Comparison of ENCODE assay signal across 16 mouse cellular contexts in the genomic region with DNA sequence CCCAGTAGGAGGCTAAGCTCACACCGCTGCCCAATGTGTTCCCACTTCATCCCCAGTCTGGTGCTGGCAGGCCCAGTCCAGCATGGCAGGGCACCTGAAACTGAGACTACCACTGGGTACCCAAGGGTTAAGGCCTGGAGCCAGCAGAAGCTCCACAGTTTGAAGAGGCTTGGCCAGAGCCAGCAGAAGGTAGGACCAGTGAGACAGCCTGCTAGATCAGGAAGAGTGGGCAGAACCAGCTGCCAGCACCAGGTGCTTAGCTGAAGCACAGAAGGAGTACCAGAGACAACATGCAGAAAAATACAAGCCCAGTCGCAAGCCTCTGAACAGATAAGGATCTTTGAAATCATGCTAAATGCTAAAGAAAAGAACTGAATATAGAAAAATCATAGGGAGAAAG.
A peak's percentile ranks its signal among the peaks of the same experiment; 100 is the strongest.
DNase-seq lines count a peak whose midpoint lies in the region; ATAC-seq and TF ChIP-seq lines count a peak whose summit lies in the region.
"Had no signal": no experiment of that assay in that cellular context is flagged by ENCODE, and none has a peak within 500 bp of the region (broad histone marks: within the 10 kb centered on the region; RNA-seq: fewer than 3 reads in every experiment).

No protein-coding gene starts in this region.

- H3K4me2 ChIP-seq in hindbrain, postnatal 0 days (ENCODE audit: low read depth, low read length): no peak overlapping the region
- H3K4me2 ChIP-seq in intestine, postnatal 0 days (replicated peaks; ENCODE audit: low read depth): no peak overlapping the region
- H3K4me2 ChIP-seq: limb, embryonic 12.5 days had no signal

- ATAC-seq in hindbrain, postnatal 0 days: peak; percentile 15; the same call in 1 of the 2 replicates
- ATAC-seq in intestine, postnatal 0 days: no peak
- ATAC-seq: intestine, embryonic 16.5 days; liver, postnatal 0 days had no signal

- H3K36me3 ChIP-seq in hindbrain, postnatal 0 days (ENCODE audit: insufficient read depth, low read length): no peaks in the 10 kb centered on the region
- H3K36me3 ChIP-seq in hindbrain, embryonic 10.5 days: no peaks in the 10 kb centered on the region
- H3K36me3 ChIP-seq in intestine, postnatal 0 days (ENCODE audit: control insufficient read depth, insufficient read depth): no peaks in the 10 kb centered on the region
- H3K36me3 ChIP-seq: embryonic facial prominence, embryonic 10.5 days; forebrain, embryonic 10.5 days; limb, embryonic 12.5 days had no signal

- DNase-seq in hindbrain, postnatal 0 days (ENCODE audit: low spot score): peak; percentile 10
- DNase-seq in hindbrain, embryonic 10.5 days (ENCODE audit: low spot score): no peak
- peak; percentile 38 to 74 for DNase-seq in frontal cortex, postnatal 36 days (ENCODE audit: low spot score in 2 of 2)
- DNase-seq in left cerebral cortex, adult 18-20 months (ENCODE audit: low spot score in 2 of 2): peak; percentile 43 to 72
- peak; percentile 53 to 54 for DNase-seq in right cerebral cortex, postnatal 36 days (ENCODE audit: low spot score in 2 of 2)
- no peak for DNase-seq in gastrocnemius, postnatal 25 days
- DNase-seq in heart, adult 8-10 months (ENCODE audit: low spot score): no peak
- DNase-seq: heart, postnatal 14 days; liver, postnatal 0 days; thymus, adult 18-20 months had no signal

- TF ChIP-seq CTCF in hindbrain, postnatal 0 days (IDR thresholded peaks at IDR 0.05; ENCODE audit: low read depth): no peak
- no peak for TF ChIP-seq CTCF in intestine, postnatal 0 days (IDR thresholded peaks at IDR 0.05; ENCODE audit: low read depth)

- no peaks in the 10 kb centered on the region for H3K4me1 ChIP-seq in hindbrain, postnatal 0 days (ENCODE audit: insufficient read depth, low read length)
- no peaks in the 10 kb centered on the region for H3K4me1 ChIP-seq in hindbrain, embryonic 10.5 days (replicated peaks)
- H3K4me1 ChIP-seq in intestine, postnatal 0 days (replicated peaks; ENCODE audit: control insufficient read depth, insufficient read depth, low read length): no peaks in the 10 kb centered on the region
- H3K4me1 ChIP-seq: embryonic facial prominence, embryonic 10.5 days; forebrain, embryonic 10.5 days; limb, embryonic 12.5 days had no signal

- H3K27me3 ChIP-seq in hindbrain, postnatal 0 days (ENCODE audit: insufficient read depth, low read length): no peaks in the 10 kb centered on the region
- no peaks in the 10 kb centered on the region for H3K27me3 ChIP-seq in hindbrain, embryonic 10.5 days (ENCODE audit: insufficient read depth, poor library complexity, severe bottlenecking)
- H3K27me3 ChIP-seq in intestine, postnatal 0 days (replicated peaks; ENCODE audit: control insufficient read depth, insufficient read depth, low read length): no peaks in the 10 kb centered on the region
- H3K27me3 ChIP-seq: limb, embryonic 12.5 days had no signal

- H3K9ac ChIP-seq in hindbrain, postnatal 0 days (replicated peaks; ENCODE audit: low read length): no peak overlapping the region
- H3K9ac ChIP-seq in intestine, postnatal 0 days (ENCODE audit: low read depth, low read length): no peak overlapping the region
- H3K9ac ChIP-seq: limb, embryonic 12.5 days; liver, postnatal 0 days had no signal

- H3K9me3 ChIP-seq in hindbrain, postnatal 0 days (ENCODE audit: low read length): peaks cover 3% of the 10 kb centered on the region; the same call in 1 of the 2 replicates
- H3K9me3 ChIP-seq in hindbrain, embryonic 10.5 days: peaks cover 7% of the 10 kb centered on the region; the same call in 1 of the 2 replicates
- no peaks in the 10 kb centered on the region for H3K9me3 ChIP-seq in intestine, postnatal 0 days (ENCODE audit: control insufficient read depth)
- H3K9me3 ChIP-seq: embryonic facial prominence, embryonic 10.5 days had no signal

- H3K4me3 ChIP-seq in hindbrain, postnatal 0 days (ENCODE audit: low read length): no peak overlapping the region
- no peak overlapping the region for H3K4me3 ChIP-seq in hindbrain, embryonic 10.5 days
- H3K4me3 ChIP-seq in intestine, postnatal 0 days (ENCODE audit: low read depth, low read length): no peak overlapping the region
- H3K4me3 ChIP-seq: embryonic facial prominence, embryonic 10.5 days; forebrain, embryonic 10.5 days; limb, embryonic 12.5 days had no signal

- H3K27ac ChIP-seq in hindbrain, postnatal 0 days: no peak overlapping the region
- no peak overlapping the region for H3K27ac ChIP-seq in hindbrain, embryonic 10.5 days
- H3K27ac ChIP-seq in intestine, postnatal 0 days (ENCODE audit: low read depth, low read length): no peak overlapping the region
- H3K27ac ChIP-seq: embryonic facial prominence, embryonic 10.5 days; forebrain, embryonic 10.5 days; limb, embryonic 12.5 days; macrophage had no signal

- WGBS in hindbrain, postnatal 0 days: 68% methylated on average over 2 of the region's 2 CpGs
- 74% methylated on average over 2 of the region's 2 CpGs for WGBS in hindbrain, embryonic 10.5 days
- 70% methylated on average over 2 of the region's 2 CpGs for WGBS in intestine, postnatal 0 days

Comparison
In these comparisons a context has a peak if more than half of its experiments do, and no peak if none do; other contexts are left out.
1. DNase-seq: peak in hindbrain, postnatal 0 days (single experiment), frontal cortex, postnatal 36 days (2 of 2), left cerebral cortex, adult 18-20 months (2 of 2) and right cerebral cortex, postnatal 36 days (2 of 2); none in hindbrain, embryonic 10.5 days (single experiment), gastrocnemius, postnatal 25 days (single experiment) and heart, adult 8-10 months (single experiment).